Mouse (Mus musculus) lung, postnatal 0 days (tissue): ENCODE results near the gene Plcg1. TPM values are rescaled to one million over a fixed set of nuclear protein-coding genes. Genes with fewer than 3 reads are reported as not detected.
A peak's percentile ranks its signal among the peaks of the same experiment; 100 is the strongest.

Experiments used
- ATAC-seq: fragments of 200-750 bp; cut with Nextera tagmentation; 2 replicates; pipeline ENCODE4 v1.8.0; 2017; ENCODE audit warnings: moderate library complexity
- DNase-seq: peaks from one replicate; pipeline ENCODE4 v3.0.0-alpha.2; 2016; ENCODE audit warnings: low spot score
- H3K27ac ChIP-seq: fragments of 300-500 bp; sonication (generic); 2 replicates; pipeline ENCODE4 v1.5.1; 2014; ENCODE audit warnings: antibody characterized with exemption, mild to moderate bottlenecking, low read length, mixed read lengths
- H3K27me3 ChIP-seq: fragments of 300-500 bp; sonication (generic); replicated peaks from 2 replicates; pipeline ENCODE4 v1.6.1; 2014; ENCODE audit warnings: low read length, mixed read lengths; ENCODE audit not compliant: insufficient read depth
- H3K36me3 ChIP-seq: fragments of 300-500 bp; sonication (generic); 2 replicates; pipeline ENCODE4 v1.6.1; 2014; ENCODE audit warnings: low read length, mixed read lengths; ENCODE audit not compliant: insufficient read depth
- H3K4me1 ChIP-seq: fragments of 300-500 bp; sonication (generic); 2 replicates; pipeline ENCODE4 v1.6.1; 2014; ENCODE audit warnings: antibody characterized with exemption, low read depth, low read length, mixed read lengths; ENCODE audit not compliant: insufficient read depth
- H3K4me2 ChIP-seq: fragments of 300-500 bp; sonication (generic); replicated peaks from 2 replicates; pipeline ENCODE4 v1.6.1; 2014; ENCODE audit warnings: low read depth, mild to moderate bottlenecking, low read length, moderate library complexity, mixed read lengths
- H3K4me3 ChIP-seq: fragments of 300-500 bp; sonication (generic); 2 replicates; pipeline ENCODE4 v1.5.1; 2014; ENCODE audit warnings: low read depth, low read length
- H3K9ac ChIP-seq: fragments of 300-500 bp; sonication (generic); replicated peaks from 2 replicates; pipeline ENCODE4 v1.6.1; 2014; ENCODE audit warnings: low read depth, mild to moderate bottlenecking
- H3K9me3 ChIP-seq: fragments of 300-500 bp; sonication (generic); 2 replicates; pipeline ENCODE4 v1.6.1; 2016; ENCODE audit warnings: low read length, mixed read lengths
- CTCF ChIP-seq: IDR thresholded peaks from 2 replicates; pipeline ENCODE4 v1.5.1; 2016; ENCODE audit warnings: antibody characterized with exemption, mild to moderate bottlenecking
- EP300 ChIP-seq: IDR thresholded peaks from 2 replicates; pipeline ENCODE4 v1.6.1; 2016; ENCODE audit warnings: antibody characterized with exemption, mild to moderate bottlenecking, control low read depth
- WGBS: fragments of 180-500 bp; shearing (Covaris S2); extraction: QIAGEN DNeasy Blood & Tissue Kit; methylation state at CpG from one replicate; pipeline ENCODE4 v1.1.7; 2014; 5-methylcytosine and 5-hydroxymethylcytosine counted together
- polyA plus RNA-seq: library from polyadenylated mRNA; unstranded; fragments of >200 nt; fragmentation: Nextera tagmentation; extraction: Ambion mirVana; gene quantifications from 2 replicates; pipeline ENCODE4 v1.2.1, GENCODE M21; 2015

Plcg1 gene
- polyA plus RNA-seq, 1 experiment from 2014 or later, result 34.8 TPM

- Histone ChIP-seq H3K4me3 (no peak overlapping the region), H3K9me3 (no peaks in the 10 kb centered on the region), H3K27me3 (no peaks in the 10 kb centered on the region), H3K9ac (no peak overlapping the region), H3K4me1 (peaks cover 21% of the 10 kb centered on the region), H3K27ac (no peak overlapping the region), H3K4me2 (no peak overlapping the region), H3K36me3 (peaks cover 27% of the 10 kb centered on the region)
- no peak for TF ChIP-seq EP300
- TF ChIP-seq CTCF, result no peak
- 88% methylated on average over 5 of the region's 5 CpGs for WGBS
- ATAC-seq (no peak), DNase-seq (no peak)
Observed at GRCm38 (mm10) chr2:160746637-160747036, 15.5 kb downstream of the Plcg1 start.

- peak; percentile 47 for DNase-seq
- TF ChIP-seq EP300 (no peak), CTCF (no peak)
- Histone ChIP-seq H3K4me3 (no peak overlapping the region), H3K9me3 (no peaks in the 10 kb centered on the region), H3K27ac (no peak overlapping the region), H3K36me3 (peaks cover 31% of the 10 kb centered on the region), H3K27me3 (no peaks in the 10 kb centered on the region), H3K4me1 (peaks cover 19% of the 10 kb centered on the region), H3K9ac (no peak overlapping the region), H3K4me2 (no peak overlapping the region)
- ATAC-seq, result peak; percentile 28; the same call in 1 of the 2 replicates
- WGBS, result 58% methylated on average over 10 of the region's 10 CpGs
Observed at GRCm38 (mm10) chr2:160747075-160747474, 16.0 kb downstream of the Plcg1 start.

GRCm38 (mm10) chr2:160756583-160757203, 25.6 kb downstream of the Plcg1 start:
- Histone ChIP-seq H3K9ac (no peak overlapping the region), H3K27me3 (no peaks in the 10 kb centered on the region), H3K4me1 (no peaks in the 10 kb centered on the region), H3K9me3 (no peaks in the 10 kb centered on the region), H3K4me3 (no peak overlapping the region), H3K36me3 (peaks cover 69% of the 10 kb centered on the region), H3K27ac (no peak overlapping the region), H3K4me2 (no peak overlapping the region)
- ATAC-seq, result no peak
- DNase-seq, result no peak
- WGBS, result 86% methylated on average over 6 of the region's 6 CpGs
- TF ChIP-seq CTCF (no peak), EP300 (no peak)

- Histone ChIP-seq H3K9me3 (no peaks in the 10 kb centered on the region), H3K36me3 (peaks cover 34% of the 10 kb centered on the region), H3K4me3 (no peak overlapping the region), H3K4me2 (no peak overlapping the region), H3K27ac (no peak overlapping the region), H3K27me3 (no peaks in the 10 kb centered on the region), H3K4me1 (no peaks in the 10 kb centered on the region), H3K9ac (no peak overlapping the region)
- 89% methylated on average over 9 of the region's 9 CpGs for WGBS
- ATAC-seq (no peak; the same call in 1 of the 2 replicates), DNase-seq (peak; percentile 46)
- TF ChIP-seq CTCF, result peak; percentile 82
- TF ChIP-seq EP300, result no peak
Observed at GRCm38 (mm10) chr2:160760433-160761184, 29.5 kb downstream of the Plcg1 start.

GRCm38 (mm10) chr2:160763816-160764215, 32.7 kb downstream of the Plcg1 start:
- 76% methylated on average over 3 of the region's 3 CpGs for WGBS
- DNase-seq (no peak), ATAC-seq (no peak)
- Histone ChIP-seq H3K4me2 (no peak overlapping the region), H3K9me3 (no peaks in the 10 kb centered on the region), H3K4me1 (no peaks in the 10 kb centered on the region), H3K27ac (no peak overlapping the region), H3K27me3 (no peaks in the 10 kb centered on the region), H3K36me3 (0 out of 2 replicates have a peak, but pooled peaks cover 16% of the 10 kb centered on the region), H3K4me3 (no peak overlapping the region), H3K9ac (no peak overlapping the region)
- TF ChIP-seq CTCF (no peak), EP300 (no peak)

- Histone ChIP-seq H3K27me3 (no peaks in the 10 kb centered on the region), H3K36me3 (0 out of 2 replicates have a peak, but pooled peaks cover 13% of the 10 kb centered on the region), H3K27ac (no peak overlapping the region), H3K4me1 (no peaks in the 10 kb centered on the region), H3K9ac (no peak overlapping the region), H3K4me2 (no peak overlapping the region), H3K4me3 (no peak overlapping the region), H3K9me3 (no peaks in the 10 kb centered on the region)
- TF ChIP-seq EP300, result no peak
- TF ChIP-seq CTCF, result no peak
- ATAC-seq (no peak), DNase-seq (no peak)
- 93% methylated on average over 2 of the region's 2 CpGs for WGBS
Observed at GRCm38 (mm10) chr2:160764386-160764785, 33.3 kb downstream of the Plcg1 start.
